Mouse (Mus musculus) R1 (cell line): ENCODE measurements at regions not wholly inside any gene's neighbourhood (a gene's known extent, or its start where the extent isn't known, plus 50 kb on each side); places are given as distances from the start of the nearest gene placed in this dataset.

ENCODE experiments used
- DNase-seq: peaks from one replicate; pipeline ENCODE4 v3.0.0-alpha.2; 2018; ENCODE audit warnings: low read depth, low spot score

DNA sequence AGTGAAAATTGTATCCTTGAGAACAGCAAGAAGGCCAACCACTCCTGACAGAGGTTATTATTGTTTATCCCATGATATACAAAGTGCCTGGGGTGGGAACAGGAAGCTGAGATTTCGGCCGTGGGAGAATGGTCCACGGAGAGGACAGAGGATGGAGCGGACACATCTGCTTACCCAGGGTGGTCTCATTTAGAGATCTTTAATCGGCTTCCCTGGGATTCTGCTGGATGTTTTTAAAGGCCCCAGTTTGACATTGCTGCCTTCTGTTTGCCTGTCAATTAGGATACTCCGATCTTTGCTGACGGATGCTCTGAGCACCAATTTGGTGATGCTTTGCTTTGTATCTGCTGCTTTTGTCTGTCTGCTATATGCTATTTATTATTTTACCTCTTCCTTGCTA lies 803.5 kb downstream of the Tmem132b start:
- no peak for DNase-seq

DNA sequence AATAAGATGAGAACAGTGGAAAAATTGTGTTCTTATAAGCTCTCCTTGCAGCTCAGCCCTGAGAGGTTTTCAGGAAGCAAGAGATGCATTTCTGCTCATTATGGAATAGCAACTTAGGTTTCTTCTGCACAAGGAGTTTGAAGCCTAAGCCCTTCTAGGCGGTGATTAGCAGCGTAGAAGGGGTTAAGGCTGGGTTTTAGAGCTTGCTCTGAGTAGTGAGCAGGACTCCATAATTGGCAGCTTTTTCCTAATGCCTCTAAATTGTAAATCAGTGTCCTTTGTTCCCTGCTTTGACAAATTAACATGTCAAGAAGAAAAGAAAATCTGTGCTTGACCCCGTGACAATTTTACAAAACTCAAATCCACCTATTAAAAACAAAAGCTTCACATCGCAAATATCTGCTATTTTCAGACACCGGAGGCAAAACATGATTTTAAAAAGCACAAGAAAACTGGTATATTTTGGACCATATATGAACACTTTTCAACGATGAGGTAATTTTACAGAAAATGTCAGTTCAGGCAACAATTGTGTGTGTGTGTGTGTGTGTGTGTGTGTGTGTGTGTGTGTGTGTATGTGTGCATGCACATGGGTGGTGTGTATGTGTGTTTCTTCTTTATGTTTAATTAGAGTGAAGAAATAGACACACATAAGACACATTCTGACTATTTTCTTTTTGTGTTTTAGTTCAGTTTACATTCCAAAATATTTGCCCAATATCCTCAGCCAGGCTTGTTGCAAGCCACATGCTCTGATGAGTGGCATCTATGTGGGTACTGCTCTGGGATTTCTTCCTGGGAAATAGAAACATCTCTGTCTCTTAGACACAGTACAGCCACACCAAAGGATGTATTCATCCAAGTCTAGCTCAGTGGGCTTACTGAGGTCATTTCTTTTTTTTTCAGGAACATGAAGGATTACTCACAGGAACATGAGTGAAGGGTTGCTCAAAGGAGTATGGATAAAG lies 804.3 kb downstream of the Tmem132b start:
- DNase-seq, result no peak

GRCm38 (mm10) chr5:126337884-126338283 lies 806.3 kb downstream of the Tmem132b start:
- DNase-seq, result peak; percentile 89

- DNase-seq, result no peak
Measured at GRCm38 (mm10) chr5:126343570-126343969, 812.0 kb downstream of the Tmem132b start.

GRCm38 (mm10) chr5:126350936-126351335 lies 819.4 kb downstream of the Tmem132b start:
- DNase-seq, result peak; percentile 51

DNA sequence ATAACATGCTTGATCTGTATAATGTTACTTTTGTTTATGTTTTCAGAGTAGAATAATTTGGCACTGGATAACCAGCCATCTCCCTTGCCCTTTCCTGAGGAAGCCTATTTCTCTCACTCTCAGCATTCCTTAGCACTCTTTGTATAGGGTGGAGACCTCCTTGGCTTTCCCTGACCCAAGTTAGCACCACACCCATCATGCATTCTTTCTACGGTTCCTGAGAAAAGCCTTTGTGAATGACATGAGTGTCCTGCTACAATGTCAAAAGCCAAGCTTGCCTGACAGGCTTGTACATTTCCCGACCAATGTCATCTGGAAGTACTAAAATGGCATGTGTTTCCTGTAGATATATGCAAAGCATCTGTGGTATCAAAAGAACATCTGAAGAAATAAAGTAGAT lies 837.9 kb downstream of the Tmem132b start:
- peak; percentile 80 for DNase-seq

DNA sequence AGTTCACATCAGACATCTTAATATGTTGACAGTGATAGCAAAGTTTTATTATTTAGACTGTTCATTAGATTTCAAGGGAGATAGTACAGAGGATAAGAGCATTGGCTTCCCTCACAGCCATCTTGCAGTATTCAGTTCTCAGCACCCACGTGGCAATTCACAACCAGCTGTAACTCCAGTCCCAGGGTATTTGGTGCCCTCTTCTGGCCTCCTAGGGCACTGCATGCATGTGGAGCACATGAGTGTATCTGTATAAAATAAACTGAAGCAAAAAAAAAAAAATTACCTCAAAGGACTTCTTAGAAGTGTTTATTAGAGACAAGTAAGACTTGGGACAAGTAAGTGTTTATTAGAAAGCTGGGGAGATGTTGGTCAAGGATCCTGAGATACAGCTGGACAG lies 849.3 kb upstream of the Tmem132c start:
- DNase-seq, result peak; percentile 56

DNA sequence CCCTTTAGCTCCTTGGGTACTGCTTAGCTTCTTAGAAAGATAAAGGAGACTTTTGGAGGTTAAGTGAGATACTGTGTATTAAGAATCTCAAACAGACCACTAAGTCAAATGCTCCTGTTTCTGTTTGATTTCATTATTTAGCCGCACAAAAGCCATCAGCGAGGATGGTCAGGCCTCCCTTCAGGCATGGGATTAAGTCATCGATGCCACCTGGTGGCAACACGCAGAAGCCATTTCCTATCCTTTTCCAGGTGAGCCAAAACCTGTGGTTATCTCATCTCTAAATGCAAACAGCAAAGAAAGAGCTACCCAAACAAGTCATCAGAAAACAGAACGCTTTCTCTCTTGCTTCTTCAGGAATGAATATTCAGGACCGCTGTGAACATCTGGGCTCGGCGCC lies 846.3 kb upstream of the Tmem132c start:
- peak; percentile 18 for DNase-seq

GRCm38 (mm10) chr5:126431748-126432147 lies 809.9 kb upstream of the Tmem132c start:
- peak; percentile 45 for DNase-seq

DNA sequence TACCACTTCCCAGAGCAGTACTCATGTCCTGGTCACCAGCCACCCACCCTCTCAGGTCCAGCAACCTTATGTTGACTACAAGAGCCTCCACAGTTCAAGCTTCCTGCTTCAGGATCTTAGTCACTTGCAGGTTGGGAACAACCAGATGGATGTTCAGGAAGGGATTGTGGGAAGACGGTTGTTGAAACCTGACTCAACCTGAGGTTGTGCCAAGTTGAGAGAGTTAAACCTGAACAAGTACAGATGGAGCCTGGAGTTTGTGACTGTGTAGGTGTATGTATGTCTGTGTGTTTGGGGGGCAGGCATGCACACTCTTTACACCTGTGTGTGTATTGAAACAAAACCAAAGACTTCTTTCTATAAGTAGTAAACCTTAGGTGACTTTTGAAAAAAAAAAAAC lies 802.9 kb upstream of the Tmem132c start:
- DNase-seq, result no peak

GRCm38 (mm10) chr5:126440516-126440915 lies 801.1 kb upstream of the Tmem132c start:
- DNase-seq, result no peak

- DNase-seq, result no peak
Measured at GRCm38 (mm10) chr5:126475761-126476160, 765.8 kb upstream of the Tmem132c start.

DNA sequence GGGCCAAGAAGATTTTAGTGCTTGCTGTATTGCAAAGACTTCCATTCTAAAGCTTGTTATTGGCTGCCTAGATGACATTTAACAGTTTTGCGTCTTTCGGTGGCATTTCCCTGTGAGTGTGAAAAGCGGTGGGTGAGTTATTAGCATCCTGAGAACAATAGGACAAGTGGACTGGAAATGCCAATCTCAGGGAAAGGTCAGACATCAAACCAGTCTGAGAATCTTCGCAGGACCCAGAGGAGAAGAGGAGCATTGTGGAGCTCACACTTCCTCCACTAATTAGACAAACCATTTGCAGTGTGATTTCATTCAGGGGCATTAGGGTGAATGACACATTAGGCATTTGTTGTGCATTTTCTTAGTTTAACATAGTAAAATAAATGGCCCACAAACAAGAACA lies 719.5 kb upstream of the Tmem132c start:
- DNase-seq, result no peak

DNA sequence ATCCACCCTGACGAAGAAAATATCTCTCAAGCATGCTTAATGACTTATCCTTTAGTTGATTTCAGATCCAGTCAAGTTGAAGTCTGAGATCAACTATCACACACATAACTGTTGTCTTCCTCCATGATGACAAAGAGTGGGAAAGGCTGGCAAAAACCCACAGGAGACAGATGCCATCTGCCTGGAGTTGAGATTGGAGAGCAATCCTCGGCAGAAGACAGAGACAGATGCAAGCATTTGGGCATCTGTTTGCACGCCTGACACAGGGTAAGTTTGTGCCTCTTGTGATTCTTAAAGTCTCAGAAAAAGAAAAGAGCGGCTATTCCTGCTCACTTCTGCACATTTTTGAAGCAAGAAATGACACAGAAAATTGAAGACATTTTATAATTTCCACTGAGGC lies 715.7 kb upstream of the Tmem132c start:
- DNase-seq, result no peak

DNA sequence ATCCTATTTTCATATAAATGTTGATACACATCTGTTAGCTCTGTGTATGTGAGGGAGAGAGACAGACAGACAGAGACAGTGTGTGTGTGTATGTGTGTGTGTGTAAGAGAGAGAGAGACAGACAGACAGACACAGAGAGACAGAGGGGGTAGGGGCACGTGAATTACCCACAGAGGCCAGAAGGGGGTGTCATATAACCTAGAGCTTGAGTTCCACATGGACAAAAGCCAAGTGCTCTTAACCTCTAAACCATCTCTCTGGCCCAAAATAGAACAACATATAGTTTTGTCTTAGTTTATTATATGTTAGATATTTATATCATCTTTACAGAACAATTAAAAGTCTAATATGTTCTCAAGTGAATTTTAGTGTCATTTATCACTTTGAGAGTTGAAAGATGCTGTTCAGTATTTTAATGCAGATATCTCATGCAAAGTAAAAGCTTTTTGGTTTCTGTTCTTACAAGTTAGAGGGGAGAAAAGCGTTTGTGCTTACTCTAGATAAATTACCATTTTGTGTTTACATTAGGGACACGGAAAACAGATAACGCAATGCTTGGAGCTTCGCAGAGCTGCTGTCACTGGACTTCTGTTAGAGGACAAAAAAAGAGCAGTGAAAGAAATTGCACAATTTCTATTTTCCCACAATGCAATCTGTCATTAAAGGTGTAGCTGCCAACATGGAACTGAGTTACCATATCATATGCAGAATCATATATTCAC lies 710.6 kb upstream of the Tmem132c start:
- peak; percentile 18 for DNase-seq

DNA sequence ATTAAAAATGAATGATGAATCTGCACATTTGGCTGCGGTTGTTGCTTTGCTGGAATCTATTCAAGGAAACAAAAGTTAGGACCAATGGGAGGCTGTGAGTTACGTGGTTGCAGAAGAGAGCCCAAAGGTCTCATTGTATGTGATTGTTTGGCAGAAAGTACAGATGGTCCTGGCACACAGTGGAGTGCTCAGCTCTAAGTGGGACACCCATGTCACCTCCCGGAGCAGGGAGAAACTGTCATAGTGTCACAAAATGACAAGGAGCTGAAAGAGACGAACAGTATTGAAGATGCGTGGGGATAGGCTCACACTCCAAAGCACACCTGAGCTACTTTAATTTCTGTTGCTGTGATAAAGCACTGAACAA lies 710.1 kb upstream of the Tmem132c start:
- no peak for DNase-seq

- DNase-seq, result no peak
Measured at GRCm38 (mm10) chr5:126531975-126532374, 709.6 kb upstream of the Tmem132c start.

DNA sequence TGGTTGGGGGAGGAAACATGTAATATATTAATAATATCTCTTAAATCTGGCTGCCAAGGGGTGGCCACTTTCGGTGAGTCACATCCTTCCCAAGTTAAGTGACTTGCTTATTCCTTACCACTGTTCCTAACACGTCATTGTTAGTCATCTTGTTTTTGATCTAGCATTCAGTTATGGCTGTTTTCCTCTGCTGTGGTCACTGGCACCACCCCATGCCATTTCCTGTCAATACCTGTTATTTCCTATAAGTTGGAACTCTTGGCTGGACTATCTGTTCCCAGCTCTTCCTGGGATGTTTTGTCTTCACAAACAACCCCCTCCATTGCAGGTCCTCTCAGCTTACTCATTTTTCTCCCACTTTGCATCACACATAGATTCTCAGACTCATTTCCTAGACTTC lies 703.5 kb upstream of the Tmem132c start:
- no peak for DNase-seq

DNA sequence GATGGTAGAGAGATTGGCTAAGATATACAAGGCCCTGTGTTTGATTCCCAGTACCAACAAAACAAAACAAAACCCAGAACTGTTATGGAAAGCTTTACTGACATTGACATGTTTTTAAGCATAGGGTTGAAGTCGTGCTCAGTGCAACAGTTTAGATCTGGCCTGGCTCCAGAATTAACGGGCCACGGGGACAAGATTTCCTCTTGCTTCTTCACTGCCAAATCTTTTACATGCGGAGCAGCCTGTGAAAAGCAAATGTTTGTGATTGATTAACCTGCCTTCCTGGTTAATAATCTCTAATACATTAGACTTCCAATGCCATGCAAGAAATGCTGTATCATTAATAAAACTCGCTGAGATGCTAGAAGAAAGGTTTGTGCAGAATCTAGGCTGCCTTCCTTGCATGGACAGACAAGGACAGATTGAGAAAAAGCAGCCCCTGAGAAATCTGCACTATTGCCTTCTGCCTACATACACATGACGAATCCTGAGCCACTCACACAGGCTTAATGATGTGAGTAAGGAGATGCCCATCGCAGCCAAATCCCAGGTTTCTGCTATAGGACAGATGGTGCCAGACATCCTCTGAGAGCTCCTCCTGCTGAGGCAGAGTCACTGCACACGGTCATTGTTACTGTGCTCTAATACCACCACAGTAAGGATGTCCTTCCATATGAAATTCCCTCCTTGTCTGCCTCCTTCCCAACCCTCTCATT lies 697.2 kb upstream of the Tmem132c start:
- no peak for DNase-seq

- no peak for DNase-seq
Measured at GRCm38 (mm10) chr5:126547841-126548240, 693.8 kb upstream of the Tmem132c start.

GRCm38 (mm10) chr5:126551676-126552075 lies 689.9 kb upstream of the Tmem132c start:
- DNase-seq, result no peak

GRCm38 (mm10) chr5:126559011-126559410 lies 682.6 kb upstream of the Tmem132c start:
- peak; percentile 79 for DNase-seq
